Mouse (Mus musculus) cerebellum, postnatal 14 days (tissue): ENCODE data around the gene Adh7.

Source experiments
- DNase-seq, 2 experiments: peaks; one replicate each; pipeline ENCODE4 v3.0.0; 2021; ENCODE audit warnings: mixed read lengths in 2 of 2

Adh7 gene

DNA sequence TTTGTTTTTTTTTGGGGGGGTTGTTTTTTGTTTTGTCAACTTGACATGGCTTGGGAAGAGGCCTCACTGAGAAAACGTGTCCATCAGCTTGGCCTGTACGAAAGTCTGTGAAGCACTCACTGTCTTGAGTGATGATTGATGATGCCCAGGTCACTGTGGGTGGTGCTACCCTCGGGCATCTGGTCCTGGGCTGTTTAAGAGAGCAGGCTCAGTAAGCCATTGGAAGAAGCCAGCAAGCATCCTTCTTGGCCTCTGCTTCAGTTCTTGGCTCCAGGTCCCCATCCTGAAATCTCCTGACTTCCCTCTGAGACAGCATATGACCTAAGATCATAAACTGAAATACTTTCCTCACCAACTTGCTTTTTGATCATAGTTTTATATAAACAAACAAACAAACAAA lies 37.8 kb downstream of the Adh7 start:
- DNase-seq, result peak; percentile 17 to 62

DNA sequence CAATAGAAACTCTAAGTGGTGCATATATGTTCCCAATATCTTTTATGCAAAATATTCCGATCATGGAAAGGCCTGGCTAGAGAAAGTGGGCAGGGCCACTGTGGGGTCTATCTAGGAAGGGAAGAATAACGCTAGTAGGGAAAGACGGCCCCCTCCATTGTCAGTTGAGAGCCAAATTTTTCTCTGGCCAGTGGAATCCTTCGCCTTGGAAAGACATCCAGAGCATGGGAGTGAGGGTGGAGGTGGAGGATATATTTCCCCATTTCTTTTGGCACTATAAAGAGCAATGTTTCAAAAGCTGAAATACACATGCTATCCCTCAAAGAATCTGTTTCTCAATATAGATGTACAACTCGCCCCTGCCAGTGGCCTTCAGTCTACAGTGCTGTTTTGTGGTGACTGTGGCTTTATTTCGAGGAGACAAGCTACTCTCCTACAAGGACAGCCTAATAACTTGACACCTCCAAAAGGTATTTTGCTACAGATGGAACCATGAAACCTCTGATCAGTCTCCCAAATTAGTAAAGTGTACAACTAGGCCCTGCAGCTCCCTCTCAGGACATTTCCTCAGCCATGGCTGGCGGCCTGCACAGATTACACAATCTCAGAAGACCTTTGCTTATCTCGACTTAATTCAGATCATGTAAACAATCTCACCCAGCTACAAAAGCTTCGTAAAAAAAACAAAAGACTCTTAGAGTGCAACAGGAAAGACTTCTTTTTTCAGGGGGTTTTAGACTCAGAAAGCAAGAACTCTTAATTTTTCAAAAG lies 38.4 kb downstream of the Adh7 start:
- peak in 1 of 2 experiments; percentile 24 for DNase-seq

DNA sequence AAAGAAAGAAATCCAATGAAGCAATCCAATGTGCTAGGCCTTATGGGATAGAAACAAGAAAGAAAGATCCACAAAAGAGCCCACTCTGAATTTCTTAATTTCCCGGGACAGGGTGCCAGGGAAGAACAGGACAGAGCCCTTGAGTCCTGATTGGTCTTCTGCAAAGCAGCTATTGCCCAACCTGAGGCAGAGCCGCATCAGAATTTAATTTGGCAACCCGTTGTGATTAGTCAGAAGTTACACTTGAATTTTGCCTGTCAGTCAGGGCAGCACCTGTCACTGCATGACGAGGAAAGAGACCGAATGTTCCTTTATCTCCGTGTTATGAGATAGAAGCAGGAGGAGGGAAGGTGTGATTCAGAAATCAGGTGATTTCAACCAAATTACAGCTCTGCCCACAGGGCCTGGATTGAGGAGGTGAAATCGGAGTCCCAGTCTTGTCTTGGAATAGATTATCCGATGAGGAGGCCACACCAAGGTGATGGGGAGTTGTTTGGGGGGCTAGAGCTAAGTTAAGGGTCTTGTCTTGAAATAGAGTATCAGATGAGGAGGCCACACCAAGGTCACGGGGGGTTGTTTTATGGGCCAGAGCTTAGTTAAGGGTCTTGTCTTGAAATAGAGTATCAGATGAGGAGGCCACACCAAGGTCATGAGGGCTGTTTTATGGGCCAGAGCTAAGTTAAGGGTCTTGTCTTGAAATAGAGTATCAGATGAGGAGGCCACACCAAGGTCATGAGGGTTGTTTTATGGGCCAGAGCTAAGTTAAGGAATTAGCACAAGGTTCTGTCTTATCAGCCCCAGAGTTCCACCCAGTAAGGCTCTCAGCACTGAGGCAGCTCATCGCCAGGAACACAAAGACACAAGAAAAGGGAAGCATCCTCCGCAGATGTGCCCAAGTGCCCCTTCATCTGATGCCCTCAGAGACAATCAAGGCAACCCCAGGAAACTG lies 43.4 kb downstream of the Adh7 start, which contains the start of gene Adh1:
Gene Adh1, plus strand, starts transcription at position 271 of the 949 bp plus-strand sequence.
- no peak for DNase-seq

DNA sequence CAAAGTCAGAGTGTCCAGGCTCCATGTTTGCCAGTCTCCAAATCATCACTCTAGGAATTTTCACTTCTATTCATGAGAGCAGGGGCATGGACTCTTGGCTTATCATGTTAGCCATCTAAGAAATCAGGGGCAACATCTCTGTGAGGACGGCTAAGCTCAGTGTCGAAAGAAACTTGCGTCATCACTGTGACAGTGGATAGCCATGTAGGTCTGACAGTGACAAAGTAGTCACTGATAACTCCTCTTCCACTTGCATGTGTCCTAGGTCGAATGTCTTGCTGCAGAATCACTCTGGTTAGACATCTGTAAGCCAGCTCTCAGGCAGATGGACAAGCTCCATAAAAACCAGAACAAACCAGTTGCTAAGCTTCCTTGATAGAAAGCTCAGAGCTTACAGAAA lies 45.0 kb downstream of the Adh7 start:
- no peak for DNase-seq

DNA sequence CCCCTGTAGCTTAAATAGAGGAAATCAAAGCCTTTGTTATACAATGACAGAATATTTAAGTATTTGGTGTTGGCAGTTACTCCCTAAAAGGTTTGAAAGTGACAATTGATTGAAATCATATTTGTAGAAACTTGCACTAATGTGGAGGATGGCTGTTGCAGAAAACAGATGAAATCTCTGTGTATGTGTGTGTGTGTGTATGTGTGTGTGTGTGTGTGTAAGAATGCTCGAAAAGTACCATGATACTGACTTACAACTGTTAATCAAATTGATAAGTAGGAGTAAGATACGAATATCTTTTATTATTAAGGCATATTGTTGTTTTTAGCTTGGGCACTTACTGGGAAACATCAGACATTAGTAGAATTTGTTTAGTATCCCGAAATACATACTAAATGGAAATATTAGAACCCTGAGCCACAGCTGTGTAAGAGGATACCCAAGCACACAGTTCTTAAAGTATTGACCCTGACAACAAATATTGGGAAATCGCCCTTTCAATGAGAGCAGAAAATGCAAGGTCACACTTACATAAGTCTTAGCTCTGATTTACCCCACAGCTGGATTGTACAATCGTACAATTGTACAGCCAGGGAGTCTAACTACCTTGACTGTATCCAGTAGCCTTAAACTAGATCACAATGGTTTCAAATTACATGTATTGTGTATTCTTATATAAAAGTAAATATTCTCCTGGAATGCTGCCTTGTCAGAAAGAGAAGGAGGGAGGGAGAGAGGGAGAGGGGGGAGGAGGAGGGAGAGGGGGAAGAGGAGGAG lies 45.8 kb downstream of the Adh7 start:
- DNase-seq, result no peak

DNA sequence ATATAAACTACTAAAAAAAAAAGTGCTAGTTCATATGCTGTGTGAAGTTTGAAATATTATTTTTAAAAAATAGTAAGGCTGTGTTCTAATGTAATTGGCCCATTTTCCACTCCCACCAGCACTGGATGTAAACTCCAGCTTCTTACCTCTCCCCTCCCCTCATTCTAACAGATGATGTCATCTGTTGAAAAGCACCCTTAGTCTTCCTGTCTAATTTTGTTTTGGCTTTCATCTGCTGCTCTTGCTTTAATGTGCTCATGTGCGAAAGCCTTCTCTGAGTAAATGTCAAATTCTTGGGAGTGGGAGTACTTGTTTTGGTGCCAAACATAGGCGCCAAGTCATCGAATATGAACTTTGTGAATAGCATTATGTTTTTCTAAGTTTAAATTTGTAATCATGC lies 47.1 kb downstream of the Adh7 start:
- DNase-seq, result no peak

DNA sequence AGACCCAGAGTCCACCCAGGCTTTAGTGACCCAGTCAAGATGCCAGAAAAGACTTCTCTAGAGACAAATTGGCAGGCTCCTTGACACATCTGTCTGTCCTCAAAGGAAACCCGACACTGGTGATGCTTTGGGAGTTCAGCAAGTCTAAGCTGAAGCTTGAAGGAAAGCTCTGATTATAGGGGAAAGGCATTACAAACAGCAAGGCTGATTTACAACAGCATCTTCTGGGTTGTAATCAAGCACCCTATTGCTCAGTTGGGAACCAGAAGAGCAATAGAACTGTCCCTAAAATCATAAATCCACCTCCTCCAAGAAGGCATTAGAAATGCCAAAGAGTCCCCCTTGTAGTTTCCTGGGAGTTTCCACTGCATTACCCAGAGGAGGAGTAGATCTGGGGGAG lies 52.9 kb downstream of the Adh7 start:
- DNase-seq, result no peak

DNA sequence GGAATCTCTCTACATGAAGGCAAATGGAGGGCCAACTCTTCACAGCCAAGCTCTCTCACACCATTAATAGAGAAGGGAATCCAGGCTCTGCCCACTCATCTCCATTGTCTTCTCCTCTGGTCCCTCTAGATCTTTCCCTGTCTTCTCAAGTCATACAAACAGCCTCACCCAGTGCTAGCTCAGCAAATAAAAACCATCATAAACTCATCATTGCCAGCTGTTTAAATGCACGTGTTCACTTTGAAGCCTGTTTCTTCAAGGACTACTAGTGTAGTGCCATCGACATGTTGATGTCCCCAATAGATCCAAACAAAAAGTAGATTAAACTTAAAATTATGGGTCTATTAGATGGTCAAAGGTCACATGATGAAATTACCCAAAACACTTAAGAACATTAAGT lies 53.7 kb downstream of the Adh7 start:
- DNase-seq, result no peak

DNA sequence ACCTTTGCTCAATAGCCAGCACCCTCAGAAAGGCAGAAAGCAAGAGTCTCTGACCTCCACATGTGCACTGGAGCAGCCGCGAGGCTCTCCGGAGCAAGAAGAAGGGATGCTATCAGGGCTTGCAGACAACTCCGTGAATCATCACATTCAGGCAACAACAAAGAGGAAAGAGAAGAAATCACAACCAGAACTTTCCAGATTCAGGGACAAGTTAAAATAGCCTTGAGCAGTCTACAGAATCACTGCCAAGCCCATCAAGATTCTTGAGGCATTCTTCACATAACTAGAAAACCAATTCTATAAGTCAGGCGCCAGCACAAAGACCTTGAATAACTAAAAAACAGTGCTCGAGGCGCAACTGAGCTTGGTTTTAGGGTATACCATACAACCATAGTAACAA lies 55.5 kb downstream of the Adh7 start:
- no peak for DNase-seq

DNA sequence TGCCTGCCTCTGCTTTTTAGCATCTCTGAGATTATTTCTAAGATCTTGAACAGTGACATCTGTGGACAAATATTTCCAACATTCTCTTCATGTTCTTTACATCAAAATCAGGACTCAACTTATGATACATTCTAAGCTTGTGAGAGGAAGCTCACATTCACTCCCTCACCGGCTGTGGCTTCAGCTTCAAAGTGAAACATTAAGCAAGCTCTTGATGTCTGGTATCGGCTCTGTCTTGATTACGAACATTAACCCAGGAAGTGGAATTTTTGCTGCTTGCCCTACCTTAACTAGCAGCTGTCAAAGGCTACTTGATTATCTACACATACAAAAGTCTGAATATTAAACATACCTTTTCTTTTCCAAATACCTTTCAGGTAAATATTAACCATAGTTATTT lies 57.5 kb downstream of the Adh7 start:
- DNase-seq, result no peak

DNA sequence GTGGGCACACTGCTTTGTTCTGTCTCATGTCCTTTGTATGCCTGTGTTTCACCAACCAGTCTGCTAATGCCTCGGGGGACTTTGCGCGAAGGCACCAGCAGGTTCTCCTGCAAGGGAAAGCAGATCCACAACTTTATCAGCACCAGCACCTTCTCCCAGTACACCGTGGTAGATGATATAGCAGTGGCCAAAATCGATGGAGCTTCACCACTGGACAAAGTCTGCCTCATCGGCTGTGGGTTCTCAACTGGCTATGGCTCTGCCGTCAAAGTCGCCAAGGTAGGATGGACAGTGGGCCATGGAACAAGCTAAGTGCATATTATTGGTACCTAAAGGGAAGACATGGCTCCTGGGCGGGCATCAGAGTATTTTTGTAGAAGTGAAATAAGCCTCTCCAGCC lies 65.0 kb downstream of the Adh7 start:
- DNase-seq, result no peak
